Mouse (Mus musculus): ENCODE results near the gene Mgat1.
"Not testable (repeated sequence)": the region's sequence is repeated elsewhere in the genome, so short reads cannot be mapped to it uniquely, and the experiment has no call there.

Mgat1 gene

DNA sequence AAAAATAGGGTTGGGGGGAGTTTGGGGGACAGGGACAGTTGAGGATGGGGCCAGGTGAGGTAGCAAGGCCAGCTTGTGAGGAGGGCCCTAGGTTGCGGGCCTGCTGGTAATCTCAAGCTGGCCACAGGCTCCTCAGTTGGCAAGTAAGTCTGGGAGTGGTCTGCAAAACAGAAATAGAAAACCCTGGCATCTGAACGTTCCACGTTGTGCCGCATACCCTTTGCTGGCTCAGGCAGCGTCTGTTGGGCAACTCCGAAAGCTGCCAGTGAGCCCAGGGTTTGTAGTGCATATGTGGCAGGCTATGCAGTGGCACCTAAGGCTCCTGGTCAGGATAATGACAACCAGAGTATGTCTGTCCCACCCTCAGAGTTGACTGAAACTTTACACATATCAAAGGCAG, 19.2 kb downstream of the Mgat1 start:
- DNase-seq (ENCODE audit: extremely low spot score) = no peak

DNA sequence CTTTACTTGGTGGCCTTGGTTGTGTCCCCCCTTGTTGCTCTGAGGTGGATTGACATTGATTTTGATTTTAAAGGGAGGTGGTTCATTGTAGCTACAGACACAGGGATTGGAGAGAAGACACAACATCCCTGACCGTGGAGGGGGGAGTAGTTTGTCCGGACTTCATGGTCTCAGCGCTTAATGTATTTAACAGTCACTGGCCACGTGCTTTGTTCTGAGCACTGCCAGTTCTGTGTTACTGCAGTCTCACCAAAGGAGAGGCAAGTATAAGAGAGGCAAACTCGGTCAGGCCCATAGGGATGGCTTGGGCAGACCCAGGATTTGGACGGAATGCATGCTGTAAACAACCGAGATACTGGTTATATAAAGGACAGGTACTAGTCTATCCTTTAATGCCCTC, 20.1 kb downstream of the Mgat1 start:
- DNase-seq (ENCODE audit: extremely low spot score) = no peak

DNA sequence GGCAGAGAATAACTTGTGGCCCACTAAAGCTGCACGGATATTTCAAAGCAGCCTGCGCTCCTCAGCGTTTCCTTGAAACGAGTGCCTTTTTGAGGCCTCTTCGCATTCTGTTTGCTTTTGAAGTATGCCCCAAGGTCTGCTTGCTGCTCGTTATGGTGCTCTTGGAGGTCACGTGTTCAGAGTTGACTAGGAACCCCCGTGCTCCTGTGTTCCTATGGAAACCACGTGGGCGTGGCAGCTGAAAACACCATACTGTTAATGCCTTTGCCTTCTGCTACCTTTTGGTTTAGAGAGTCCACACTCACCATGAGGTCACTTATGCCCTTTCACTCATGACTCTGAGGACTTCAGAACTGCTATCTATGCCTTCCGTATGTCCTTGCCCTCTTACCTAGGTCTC, 20.6 kb downstream of the Mgat1 start:
- DNase-seq (ENCODE audit: extremely low spot score) = no peak

DNA sequence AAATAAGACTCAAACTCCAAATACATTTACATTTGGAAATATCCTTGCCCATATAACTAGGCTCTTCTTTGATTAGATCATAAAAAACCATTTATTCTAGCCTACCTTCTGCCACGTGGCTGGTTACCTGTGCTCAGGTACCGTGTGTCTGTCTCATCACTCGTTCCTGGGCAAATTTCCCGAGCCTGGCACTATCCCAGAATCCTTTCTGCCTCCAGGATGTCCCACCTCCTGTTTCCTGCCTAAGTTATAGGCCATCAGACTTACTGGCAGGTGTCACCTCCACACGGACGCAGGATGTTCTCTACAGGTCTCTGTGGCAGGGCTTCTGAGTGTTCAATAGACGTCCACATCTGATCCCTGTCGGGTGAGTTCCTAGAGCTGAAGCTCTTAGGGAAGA, 21.1 kb downstream of the Mgat1 start:
- no peak for DNase-seq (ENCODE audit: extremely low spot score)

GRCm38 (mm10) chr11:49266671-49267070, 22.7 kb downstream of the Mgat1 start:
- no peak for DNase-seq (ENCODE audit: extremely low spot score)

DNA sequence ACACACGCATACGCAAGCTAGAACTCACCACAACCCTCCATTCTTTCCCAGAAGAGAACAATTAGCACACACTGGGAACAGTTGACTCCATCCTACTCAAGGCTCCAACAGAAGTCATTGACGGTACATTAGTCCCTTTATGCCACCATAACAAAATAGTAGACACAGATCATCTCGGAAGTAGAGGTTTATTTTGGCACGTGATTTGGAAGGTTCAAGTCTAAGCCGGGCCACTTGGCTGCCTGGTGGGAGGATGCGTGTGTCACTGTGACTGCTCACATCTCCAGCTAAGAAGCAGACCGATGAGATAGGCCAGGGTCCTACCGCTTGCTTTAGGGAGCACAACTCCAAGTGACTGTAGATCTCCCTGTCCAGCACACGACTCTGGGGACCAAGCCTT, 23.3 kb downstream of the Mgat1 start:
- no peak for DNase-seq (ENCODE audit: extremely low spot score)

DNA sequence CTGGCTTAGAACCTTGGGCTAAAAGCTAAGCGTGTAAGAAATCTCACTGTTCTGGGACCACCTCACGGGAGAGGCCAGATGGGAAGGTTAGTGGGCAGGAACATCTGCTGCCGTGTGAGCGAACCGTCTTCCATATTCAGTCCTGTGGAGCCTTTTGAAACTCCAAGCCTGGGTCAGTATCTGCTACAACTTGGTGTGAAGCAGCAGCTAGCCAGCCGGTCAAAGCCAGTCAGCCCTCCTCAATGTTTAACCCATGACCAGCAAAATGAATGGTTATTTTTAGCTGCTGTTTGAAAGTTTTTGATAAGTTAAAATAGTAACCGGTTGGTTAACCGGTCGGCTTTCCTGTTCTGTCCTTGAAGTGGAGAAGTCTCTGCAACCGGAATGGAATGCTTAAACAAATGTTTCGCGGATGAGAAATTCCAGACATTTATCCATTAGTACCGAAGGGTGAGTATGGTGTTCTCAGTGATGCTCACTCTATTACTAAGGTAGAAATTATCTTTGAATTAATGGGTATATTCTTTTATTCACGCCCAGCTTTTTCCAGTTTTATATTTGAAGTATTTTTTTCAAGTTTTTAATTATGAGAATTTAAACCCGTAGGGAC, 24.1 kb downstream of the Mgat1 start:
- no peak for DNase-seq (ENCODE audit: extremely low spot score)

DNA sequence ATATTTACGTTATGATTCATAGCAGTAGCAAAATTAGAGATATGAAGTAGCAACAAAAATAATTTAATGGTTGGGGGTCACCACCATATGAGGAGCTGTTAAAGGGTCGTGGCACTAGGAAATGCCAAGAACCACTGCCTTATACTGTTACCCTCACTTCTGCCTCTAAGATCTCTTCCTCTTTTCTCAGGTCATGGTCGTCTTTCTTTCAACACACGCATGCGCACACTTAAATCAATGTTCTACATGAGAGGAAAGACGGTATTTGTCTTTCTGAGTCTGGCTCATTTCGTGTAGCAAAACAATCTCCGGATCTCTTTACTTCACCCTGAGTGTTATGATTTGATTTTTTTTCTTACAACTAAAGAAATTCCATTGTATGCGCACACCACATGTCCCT, 25.8 kb downstream of the Mgat1 start:
- DNase-seq (ENCODE audit: extremely low spot score) = no peak

DNA sequence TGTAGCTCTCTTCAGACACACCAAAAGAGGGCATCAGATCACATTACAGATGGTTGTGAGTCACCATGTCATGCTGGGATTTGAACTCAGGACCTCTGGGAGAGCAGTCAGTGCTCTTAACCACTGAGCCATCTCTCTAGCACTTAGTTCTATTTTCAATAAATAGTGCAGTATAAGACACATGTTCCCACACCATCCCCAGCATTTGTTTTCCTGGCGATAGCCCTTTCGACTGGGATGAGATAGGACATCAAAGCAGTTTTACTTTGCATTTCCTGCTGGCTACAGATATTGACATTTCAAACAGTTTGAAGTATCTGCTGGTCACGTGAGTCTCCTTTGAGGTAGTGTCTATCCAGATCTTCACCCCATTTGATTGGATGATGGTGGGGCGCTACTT, 26.4 kb downstream of the Mgat1 start:
- no peak for DNase-seq (ENCODE audit: extremely low spot score)

- DNase-seq (ENCODE audit: extremely low spot score) = peak; percentile 61
Observed at GRCm38 (mm10) chr11:49271334-49271733, 27.3 kb downstream of the Mgat1 start.

GRCm38 (mm10) chr11:49273834-49274519, 30.0 kb downstream of the Mgat1 start:
- DNase-seq (ENCODE audit: extremely low spot score) = no peak

GRCm38 (mm10) chr11:49278222-49278621, 34.2 kb downstream of the Mgat1 start, which contains the start of gene Olfr1393:
Gene Olfr1393 (plus strand): TSS chr11:49278304.
- DNase-seq (ENCODE audit: extremely low spot score) = no peak

GRCm38 (mm10) chr11:49284982-49285381, 41.0 kb downstream of the Mgat1 start, which contains the start of gene Olfr1392:
Gene Olfr1392 (plus strand): TSS chr11:49285282.
- DNase-seq (ENCODE audit: extremely low spot score) = not testable (repeated sequence)

DNA sequence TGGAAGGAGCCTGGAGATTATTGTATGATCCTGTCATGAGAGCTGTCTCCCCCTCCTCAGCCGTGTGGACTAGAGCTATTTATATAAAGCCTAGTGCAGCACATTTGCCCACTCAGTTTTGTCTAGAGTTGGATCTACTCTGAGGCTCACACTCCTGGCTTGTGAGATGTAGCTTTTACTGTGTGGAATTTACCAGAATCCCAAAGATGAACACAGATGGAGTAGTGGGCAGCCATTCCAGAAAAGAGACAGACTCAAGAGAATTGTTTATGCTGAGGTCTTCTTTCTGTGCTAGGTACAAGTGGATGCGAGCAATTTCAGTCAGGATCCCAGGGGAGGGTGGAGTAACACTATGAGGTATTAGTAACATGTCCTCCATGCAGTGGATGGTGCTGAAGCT, 43.3 kb downstream of the Mgat1 start:
- no peak for DNase-seq (ENCODE audit: extremely low spot score)

- no peak for DNase-seq (ENCODE audit: extremely low spot score)
Observed at GRCm38 (mm10) chr11:49292777-49293176, 48.8 kb downstream of the Mgat1 start.

DNA sequence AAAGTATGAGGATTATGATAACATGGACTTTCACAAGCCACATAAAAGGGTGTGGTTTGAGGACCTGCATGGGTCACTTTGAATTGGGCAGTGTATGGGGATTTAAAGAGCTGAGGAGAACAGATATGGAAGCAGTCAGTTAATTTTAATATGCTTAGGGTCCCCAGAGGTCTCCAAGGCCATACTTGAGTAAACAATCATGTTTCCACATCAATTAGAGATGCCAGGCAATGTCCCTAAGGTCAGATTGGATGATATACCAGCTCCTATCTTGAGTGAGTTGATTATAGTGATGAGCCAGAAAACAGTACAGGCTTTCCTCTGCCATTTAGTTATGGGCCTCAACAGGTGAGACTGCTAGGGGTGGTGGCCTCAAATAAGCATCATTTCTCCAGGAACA, 60.5 kb downstream of the Mgat1 start, which contains the start of gene Olfr10:
Olfr10 (plus strand) TSS at position 301 of the 400 bp plus-strand sequence.
- no peak for DNase-seq (ENCODE audit: extremely low spot score)

DNA sequence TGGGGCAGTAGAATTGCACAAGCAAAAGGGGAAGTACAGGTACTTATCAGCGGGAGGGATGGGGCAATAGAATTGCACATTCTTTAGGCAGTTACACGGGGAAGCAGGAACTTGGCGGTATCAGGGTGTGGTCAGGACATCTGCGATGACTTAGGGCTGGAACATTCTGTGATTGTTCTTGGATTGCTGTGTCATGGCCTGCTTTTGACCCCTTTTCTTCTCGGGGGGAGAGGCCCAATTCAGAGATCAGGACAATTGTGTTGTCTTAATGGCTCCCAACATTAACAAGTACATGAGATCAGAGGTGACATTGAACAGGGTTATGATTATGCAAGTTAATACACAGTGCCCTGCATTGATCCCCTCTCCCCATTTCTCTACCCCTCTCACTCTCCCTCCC, 64.6 kb downstream of the Mgat1 start:
- DNase-seq (ENCODE audit: extremely low spot score) = not testable (repeated sequence)
